Mouse (Mus musculus) forelimb bud, embryonic 11.5 days (tissue): ENCODE data around the gene Exoc6b.

Source experiments
- DNase-seq: peaks from one replicate; pipeline ENCODE4 v3.0.0-alpha.2; 2012; ENCODE audit warnings: low read depth, low spot score

Exoc6b gene

GRCm38 (mm10) chr6:84736942-84737341, 332.4 kb downstream of the Exoc6b start:
- peak; percentile 35 for DNase-seq

GRCm38 (mm10) chr6:84726876-84727275, 342.4 kb downstream of the Exoc6b start:
- DNase-seq: no peak

- no peak for DNase-seq
These were observed 356.1 kb downstream of the Exoc6b start for GRCm38 (mm10) chr6:84713171-84713570.

- DNase-seq: no peak
These were observed 358.5 kb downstream of the Exoc6b start for GRCm38 (mm10) chr6:84710831-84711230.

- no peak for DNase-seq
These were observed 360.7 kb downstream of the Exoc6b start for GRCm38 (mm10) chr6:84708631-84709030.

GRCm38 (mm10) chr6:84699579-84699978, 369.7 kb downstream of the Exoc6b start:
- no peak for DNase-seq

GRCm38 (mm10) chr6:84698288-84698673, 371.0 kb downstream of the Exoc6b start:
- DNase-seq: no peak

- no peak for DNase-seq
These were observed 371.6 kb downstream of the Exoc6b start for GRCm38 (mm10) chr6:84697474-84698287.

GRCm38 (mm10) chr6:84693844-84694243, 375.5 kb downstream of the Exoc6b start:
- no peak for DNase-seq

GRCm38 (mm10) chr6:84693204-84693603, 376.1 kb downstream of the Exoc6b start:
- no peak for DNase-seq

GRCm38 (mm10) chr6:84691907-84692306, 377.4 kb downstream of the Exoc6b start:
- DNase-seq: no peak

GRCm38 (mm10) chr6:84677770-84678169, 391.5 kb downstream of the Exoc6b start:
- DNase-seq: no peak

GRCm38 (mm10) chr6:84674936-84675335, 394.4 kb downstream of the Exoc6b start:
- DNase-seq: no peak

- DNase-seq: no peak
These were observed 395.2 kb downstream of the Exoc6b start for GRCm38 (mm10) chr6:84674136-84674535.

GRCm38 (mm10) chr6:84661451-84662112, 407.7 kb downstream of the Exoc6b start:
- no peak for DNase-seq

- no peak for DNase-seq
These were observed 408.3 kb downstream of the Exoc6b start for GRCm38 (mm10) chr6:84660982-84661381.

- DNase-seq: peak; percentile 44
These were observed 412.2 kb downstream of the Exoc6b start for GRCm38 (mm10) chr6:84657091-84657490.

- DNase-seq: peak; percentile 14
These were observed 412.6 kb downstream of the Exoc6b start for GRCm38 (mm10) chr6:84656680-84657079.

- no peak for DNase-seq
These were observed 417.4 kb downstream of the Exoc6b start for GRCm38 (mm10) chr6:84651902-84652301.

- DNase-seq: no peak
These were observed 422.1 kb downstream of the Exoc6b start for GRCm38 (mm10) chr6:84647197-84647596.

- DNase-seq: no peak
These were observed 422.6 kb downstream of the Exoc6b start for GRCm38 (mm10) chr6:84646696-84647095.

- no peak for DNase-seq
These were observed 428.3 kb downstream of the Exoc6b start for GRCm38 (mm10) chr6:84641062-84641431.
